Mouse (Mus musculus) heart, adult 2 months (tissue): ENCODE data around the gene Styxl1.

Experiments used
- CTCF ChIP-seq: fragments of 200-600 bp; IDR thresholded peaks from 2 replicates; pipeline ENCODE4 v1.8.1; 2022; ENCODE audit warnings: antibody characterized with exemption, mild to moderate bottlenecking, moderate library complexity
- POLR2A ChIP-seq: fragments of 200-500 bp; IDR thresholded peaks from 2 replicates; pipeline ENCODE4 v1.6.1; 2011; ENCODE audit warnings: mild to moderate bottlenecking, low read depth, low read length, control low read depth; ENCODE audit not compliant: insufficient read depth

DNA sequence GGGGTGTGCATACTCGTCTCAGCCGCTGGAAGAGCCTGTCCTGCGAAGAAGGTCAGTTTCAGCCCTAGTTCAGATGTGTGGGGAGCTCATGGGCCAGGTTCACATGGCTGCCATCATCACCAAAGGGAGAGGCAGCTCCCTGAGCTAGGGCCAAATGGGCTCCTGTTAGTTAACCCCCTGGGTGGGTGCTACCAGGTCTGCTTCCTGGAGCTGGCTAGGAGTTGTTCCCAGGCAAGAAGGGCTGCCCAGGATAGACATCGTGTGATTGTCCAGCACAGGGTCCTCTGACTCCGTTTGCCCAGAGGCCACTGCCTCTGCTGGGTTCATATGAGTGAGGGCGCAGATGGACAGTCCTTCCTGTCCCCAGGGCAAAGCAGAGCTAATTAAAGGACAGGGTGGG is 52.2 kb downstream of the Styxl1 start:
- TF ChIP-seq POLR2A (no peak), CTCF (no peak)
